Mouse (Mus musculus) adrenal gland, postnatal 4 days (tissue): ENCODE data around the gene Rassf3. TPM values are rescaled to one million over a fixed set of nuclear protein-coding genes. Genes with fewer than 3 reads are reported as not detected.
A peak's percentile ranks its signal among the peaks of the same experiment; 100 is the strongest.

Experiments
- DNase-seq, 2 experiments: peaks; one replicate each; pipeline ENCODE4 v3.0.0; 2021 to 2022; ENCODE audit warnings: low spot score in 2 of 2, mixed read lengths in 2 of 2
- total RNA-seq, 2 experiments: library from RNA; stranded (reverse); gene quantifications; 2 replicates each; pipeline ENCODE4 v1.2.3; 2021

Gene Rassf3
- total RNA-seq, 2 experiments from 2014 or later, result 37.6 to 44.5 TPM

- no peak for DNase-seq
Observed at GRCm38 (mm10) chr10:121430764-121431540, 45.2 kb downstream of the Rassf3 start.

GRCm38 (mm10) chr10:121429981-121430682 is 46.0 kb downstream of the Rassf3 start:
- DNase-seq, result no peak

- DNase-seq, result no peak
Observed at GRCm38 (mm10) chr10:121429581-121429980, 46.6 kb downstream of the Rassf3 start.

GRCm38 (mm10) chr10:121429089-121429488 is 47.1 kb downstream of the Rassf3 start:
- no peak for DNase-seq

GRCm38 (mm10) chr10:121428011-121428711 is 48.0 kb downstream of the Rassf3 start:
- no peak for DNase-seq

GRCm38 (mm10) chr10:121427136-121427535 is 49.0 kb downstream of the Rassf3 start:
- peak in 1 of 2 experiments; percentile 36 for DNase-seq

GRCm38 (mm10) chr10:121426458-121427070 is 49.6 kb downstream of the Rassf3 start:
- no peak for DNase-seq

- DNase-seq, result no peak
Observed at GRCm38 (mm10) chr10:121425506-121426025, 50.6 kb downstream of the Rassf3 start.

- no peak for DNase-seq
Observed at GRCm38 (mm10) chr10:121425079-121425478, 51.1 kb downstream of the Rassf3 start.

- DNase-seq, result no peak
Observed at GRCm38 (mm10) chr10:121424455-121424854, 51.7 kb downstream of the Rassf3 start.

- no peak for DNase-seq
Observed at GRCm38 (mm10) chr10:121423541-121424349, 52.4 kb downstream of the Rassf3 start.

- no peak for DNase-seq
Observed at GRCm38 (mm10) chr10:121422294-121422693, 53.9 kb downstream of the Rassf3 start.

GRCm38 (mm10) chr10:121421657-121422290 is 54.4 kb downstream of the Rassf3 start:
- no peak for DNase-seq

- DNase-seq, result no peak
Observed at GRCm38 (mm10) chr10:121421023-121421422, 55.1 kb downstream of the Rassf3 start.

GRCm38 (mm10) chr10:121419640-121420470 is 56.3 kb downstream of the Rassf3 start:
- no peak for DNase-seq

- no peak for DNase-seq
Observed at GRCm38 (mm10) chr10:121418835-121419234, 57.3 kb downstream of the Rassf3 start.

GRCm38 (mm10) chr10:121414127-121414526 is 62.0 kb downstream of the Rassf3 start:
- DNase-seq, result no peak

GRCm38 (mm10) chr10:121412824-121413223 is 63.3 kb downstream of the Rassf3 start:
- DNase-seq, result no peak
